Mouse (Mus musculus): ENCODE results near the gene Sox8.

Sox8 gene

GRCm38 (mm10) chr17:25570648-25571452 is at the start of gene Sox8:
Gene Sox8, minus strand, starts transcription at chr17:25570686.
- DNase-seq (ENCODE audit: low spot score in 2 of 2) = peak; percentile 82 to 94

- peak in 1 of 2 experiments; percentile 73 for DNase-seq (ENCODE audit: low spot score in 2 of 2)
These were observed 48.1 kb upstream of the Sox8 start for GRCm38 (mm10) chr17:25618508-25619056.

- no peak for DNase-seq (ENCODE audit: low spot score in 2 of 2)
These were observed 44.4 kb upstream of the Sox8 start for GRCm38 (mm10) chr17:25614723-25615510.

- no peak for DNase-seq (ENCODE audit: low spot score in 2 of 2)
These were observed 42.8 kb upstream of the Sox8 start for GRCm38 (mm10) chr17:25613323-25613722.

- DNase-seq (ENCODE audit: low spot score in 2 of 2) = no peak
These were observed 42.1 kb upstream of the Sox8 start for GRCm38 (mm10) chr17:25612537-25612936.

- no peak for DNase-seq (ENCODE audit: low spot score in 2 of 2)
These were observed 39.7 kb upstream of the Sox8 start for GRCm38 (mm10) chr17:25610151-25610550.

GRCm38 (mm10) chr17:25609506-25609828 is 39.0 kb upstream of the Sox8 start:
- no peak for DNase-seq (ENCODE audit: low spot score in 2 of 2)

- DNase-seq (ENCODE audit: low spot score in 2 of 2) = no peak
These were observed 38.5 kb upstream of the Sox8 start for GRCm38 (mm10) chr17:25608821-25609505.

GRCm38 (mm10) chr17:25608137-25608785 is 37.8 kb upstream of the Sox8 start:
- peak in 1 of 2 experiments; percentile 65 for DNase-seq (ENCODE audit: low spot score in 2 of 2)

GRCm38 (mm10) chr17:25604234-25604633 is 33.7 kb upstream of the Sox8 start:
- DNase-seq (ENCODE audit: low spot score in 2 of 2) = no peak

- DNase-seq (ENCODE audit: low spot score in 2 of 2) = no peak
These were observed 31.9 kb upstream of the Sox8 start for GRCm38 (mm10) chr17:25602366-25602765.

GRCm38 (mm10) chr17:25597537-25597936 is 27.1 kb upstream of the Sox8 start:
- DNase-seq (ENCODE audit: low spot score in 2 of 2) = no peak

GRCm38 (mm10) chr17:25595495-25595894 is 25.0 kb upstream of the Sox8 start:
- no peak for DNase-seq (ENCODE audit: low spot score in 2 of 2)

- no peak for DNase-seq (ENCODE audit: low spot score in 2 of 2)
These were observed 23.1 kb upstream of the Sox8 start for GRCm38 (mm10) chr17:25593411-25594261.

GRCm38 (mm10) chr17:25592336-25592735 is 21.9 kb upstream of the Sox8 start:
- DNase-seq (ENCODE audit: low spot score in 2 of 2) = no peak

GRCm38 (mm10) chr17:25590985-25591384 is 20.5 kb upstream of the Sox8 start:
- DNase-seq (ENCODE audit: low spot score in 2 of 2) = no peak

GRCm38 (mm10) chr17:25590068-25590467 is 19.6 kb upstream of the Sox8 start:
- no peak for DNase-seq (ENCODE audit: low spot score in 2 of 2)

- DNase-seq (ENCODE audit: low spot score in 2 of 2) = no peak
These were observed 14.2 kb upstream of the Sox8 start for GRCm38 (mm10) chr17:25584646-25585045.

- no peak for DNase-seq (ENCODE audit: low spot score in 2 of 2)
These were observed 13.4 kb upstream of the Sox8 start for GRCm38 (mm10) chr17:25583858-25584257.

GRCm38 (mm10) chr17:25583099-25583498 is 12.6 kb upstream of the Sox8 start:
- no peak for DNase-seq (ENCODE audit: low spot score in 2 of 2)

- DNase-seq (ENCODE audit: low spot score in 2 of 2) = no peak
These were observed 11.6 kb upstream of the Sox8 start for GRCm38 (mm10) chr17:25582076-25582475.

Measured in left cerebral cortex, adult 9 months (tissue).